Mouse (Mus musculus) erythroblast, embryonic 14.5 days (primary cell): Measurements from ENCODE around the gene Srsf9.

Experiments
- GATA1 ChIP-seq: IDR thresholded peaks from 2 replicates; pipeline ENCODE4 v1.6.1; 2012; ENCODE audit warnings: low read length, inconsistent platforms, mixed read lengths
- TAL1 ChIP-seq: IDR thresholded peaks from 3 replicates; pipeline ENCODE4 v1.6.1; 2012; ENCODE audit warnings: low read length, inconsistent platforms, mixed read lengths

DNA sequence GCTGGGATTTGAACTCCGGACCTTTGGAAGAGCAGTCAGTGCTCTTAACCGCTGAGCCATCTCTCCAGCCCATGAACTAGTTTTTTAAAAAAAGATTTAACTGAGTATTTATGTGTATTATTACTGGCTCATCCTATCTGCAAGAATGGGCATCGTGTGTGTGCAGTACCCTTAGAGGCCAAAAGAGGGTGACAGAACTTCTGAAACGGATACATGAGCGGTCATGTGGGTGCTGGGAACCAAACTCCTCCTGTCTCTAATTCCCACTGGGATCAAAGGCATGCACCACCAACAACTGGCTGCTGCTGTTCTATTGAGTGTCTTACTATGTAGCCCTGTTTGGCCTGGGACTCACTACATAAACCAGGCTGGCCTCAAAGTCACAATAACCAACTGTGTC lies 24.4 kb downstream of the Srsf9 start:
- TF ChIP-seq TAL1 (no peak), GATA1 (no peak)
